In the genomic region with DNA sequence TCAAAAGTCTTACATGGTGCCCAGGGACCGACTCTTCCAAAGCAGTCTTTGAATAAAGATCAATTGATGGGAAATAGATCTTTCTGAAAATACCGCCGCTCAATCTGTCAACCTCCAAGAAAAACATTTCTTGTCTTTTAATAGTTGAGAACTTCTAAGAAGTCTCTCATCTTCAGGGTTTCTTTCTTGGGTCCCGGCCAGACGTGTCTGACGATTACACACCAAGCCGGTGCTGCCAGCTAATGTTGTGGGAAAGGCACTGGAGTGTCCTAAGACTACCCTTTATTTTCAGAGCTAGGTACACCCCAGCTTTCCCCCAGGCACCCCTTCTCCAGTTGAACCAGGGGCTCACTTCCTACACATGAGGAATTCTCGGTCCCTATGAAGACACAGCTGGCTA, we compare ENCODE assay signal across 16 mouse cellular contexts. TPM values are rescaled to one million over a fixed set of nuclear protein-coding genes. Genes with fewer than 3 reads are reported as not detected.
"Had no signal": no experiment of that assay in that cellular context is flagged by ENCODE, and none has a peak within 500 bp of the region (broad histone marks: within the 10 kb centered on the region; RNA-seq: fewer than 3 reads in every experiment).

No protein-coding gene starts in this region.

- DNase-seq: gastrocnemius, adult 2 months; gastrocnemius, postnatal 10 days; gastrocnemius, postnatal 25 days; heart, adult 18-20 months; heart, postnatal 10 days; heart, postnatal 4 days; kidney, adult 2 months; kidney, adult 9 months; kidney, postnatal 14 days; kidney, postnatal 36 days; layer of hippocampus, postnatal 36 days; left cerebral cortex, postnatal 4 days had no signal

RNA-seq across cellular contexts. Expression of gene Abcc8, which starts 28.3 kb away (rescaled TPM):
- total RNA-seq: granulocyte monocyte progenitor cell, adult 5-6 weeks; liver, adult 2 months had no signal

RNA-seq across cellular contexts. Expression of gene Ush1c, which starts 30.2 kb away (rescaled TPM):
- total RNA-seq: granulocyte monocyte progenitor cell, adult 5-6 weeks; layer of hippocampus, postnatal 14 days; liver, adult 2 months had no signal

RNA-seq across cellular contexts. Expression of gene Otog, which starts 32.7 kb away (rescaled TPM):
- total RNA-seq: granulocyte monocyte progenitor cell, adult 5-6 weeks; heart, postnatal 10 days; heart, postnatal 25 days; heart, postnatal 4 days; liver, adult 2 months had no signal
